In genomic region chr7:116619636-116620035, GRCm38 (mm10) we compare ENCODE assay signal across 10 mouse cellular contexts.
"Had no signal": no experiment of that assay in that cellular context is flagged by ENCODE, and none has a peak within 500 bp of the region (broad histone marks: within the 10 kb centered on the region; RNA-seq: fewer than 3 reads in every experiment).

No protein-coding gene starts in this region.

- H3K4me1 ChIP-seq: stomach, embryonic 15.5 days had no signal

- DNase-seq: retina, postnatal 1 day; right cerebral cortex, adult 18-20 months; right cerebral cortex, postnatal 14 days; right cerebral cortex, postnatal 25 days; right cerebral cortex, postnatal 4 days; thymus, adult 18-20 months had no signal

- H3K27me3 ChIP-seq: neural tube, embryonic 13.5 days; neural tube, embryonic 15.5 days; stomach, embryonic 15.5 days had no signal

- H3K4me3 ChIP-seq: neural tube, embryonic 13.5 days; neural tube, embryonic 15.5 days; stomach, embryonic 15.5 days had no signal

- H3K27ac ChIP-seq: neural tube, embryonic 13.5 days; neural tube, embryonic 15.5 days; stomach, embryonic 15.5 days; stomach, postnatal 0 days had no signal
